In the genomic region with DNA sequence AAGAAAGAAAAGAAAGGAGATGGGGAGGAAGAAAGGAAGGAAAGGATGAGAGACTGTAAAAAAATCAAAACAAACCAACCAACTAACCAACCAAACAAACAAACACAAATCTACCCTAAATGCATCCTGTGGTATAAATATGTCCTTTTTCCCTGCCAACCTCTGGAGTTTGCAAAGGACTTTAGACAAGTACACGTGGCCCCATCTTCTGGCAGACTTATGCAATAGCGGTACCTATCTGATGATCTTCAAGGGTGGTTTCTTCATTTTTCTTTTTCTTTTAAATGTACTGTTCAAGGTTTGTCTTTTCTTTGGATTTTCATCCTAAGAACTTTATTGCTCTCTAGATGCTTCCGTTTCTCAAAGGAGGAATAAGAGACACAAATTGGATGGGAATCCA, we compare ENCODE assay signal across 9 mouse cellular contexts.
DNase-seq lines count a peak whose midpoint lies in the region; ATAC-seq and TF ChIP-seq lines count a peak whose summit lies in the region.
"Had no signal": no experiment of that assay in that cellular context is flagged by ENCODE, and none has a peak within 500 bp of the region (broad histone marks: within the 10 kb centered on the region; RNA-seq: fewer than 3 reads in every experiment).

No protein-coding gene starts in this region.

- 34% methylated on average over 3 of the region's 3 CpGs for WGBS in kidney, adult 2 months
- WGBS in kidney, embryonic 14.5 days = 48% methylated on average over 3 of the region's 3 CpGs
- 49% methylated on average over 3 of the region's 3 CpGs for WGBS in midbrain, embryonic 16.5 days

- H3K27me3 ChIP-seq in kidney, adult 2 months (replicated peaks; ENCODE audit: control insufficient read depth, insufficient read depth, low read length) = no peaks in the 10 kb centered on the region
- no peaks in the 10 kb centered on the region for H3K27me3 ChIP-seq in kidney, embryonic 14.5 days (ENCODE audit: control insufficient read depth, insufficient read depth, low read length)
- no peaks in the 10 kb centered on the region for H3K27me3 ChIP-seq in midbrain, embryonic 16.5 days (ENCODE audit: control insufficient read depth, insufficient read depth, low read depth, low read length)
- H3K27me3 ChIP-seq: embryonic facial prominence, embryonic 15.5 days; limb, embryonic 13.5 days had no signal

- ATAC-seq in kidney, embryonic 14.5 days (ENCODE audit: low FRiP score, low TSS enrichment) = no peak
- ATAC-seq in midbrain, embryonic 16.5 days = no peak

- H3K27ac ChIP-seq in kidney, adult 2 months (ENCODE audit: insufficient read depth, low read depth, low read length) = no peak overlapping the region
- H3K27ac ChIP-seq in kidney, embryonic 14.5 days (ENCODE audit: low read depth, low read length) = no peak overlapping the region
- H3K27ac ChIP-seq in midbrain, embryonic 16.5 days (ENCODE audit: low read length) = no peak overlapping the region
- H3K27ac ChIP-seq: embryonic facial prominence, embryonic 15.5 days; limb, embryonic 13.5 days had no signal

- no peak overlapping the region for H3K4me2 ChIP-seq in kidney, embryonic 14.5 days (replicated peaks; ENCODE audit: low read depth, low read length)
- H3K4me2 ChIP-seq in midbrain, embryonic 16.5 days (ENCODE audit: low read length) = no peak overlapping the region
- H3K4me2 ChIP-seq: embryonic facial prominence, embryonic 15.5 days; limb, embryonic 13.5 days had no signal

- no peaks in the 10 kb centered on the region for H3K36me3 ChIP-seq in kidney, adult 2 months (ENCODE audit: control insufficient read depth, insufficient read depth, low read length)
- no peaks in the 10 kb centered on the region for H3K36me3 ChIP-seq in kidney, embryonic 14.5 days (ENCODE audit: control insufficient read depth, insufficient read depth, low read length)
- H3K36me3 ChIP-seq in midbrain, embryonic 16.5 days (ENCODE audit: control insufficient read depth, insufficient read depth, low read length) = no peaks in the 10 kb centered on the region
- H3K36me3 ChIP-seq: embryonic facial prominence, embryonic 15.5 days; limb, embryonic 13.5 days had no signal

- no peak overlapping the region for H3K4me3 ChIP-seq in kidney, adult 2 months (ENCODE audit: insufficient read depth, low read depth, low read length)
- H3K4me3 ChIP-seq in kidney, embryonic 14.5 days (ENCODE audit: low read length) = no peak overlapping the region
- no peak overlapping the region for H3K4me3 ChIP-seq in midbrain, embryonic 16.5 days (ENCODE audit: low read depth, low read length)
- H3K4me3 ChIP-seq: embryonic facial prominence, embryonic 15.5 days; limb, embryonic 13.5 days had no signal

- peak; percentile 20; the same call in 1 of the 2 replicates for TF ChIP-seq CTCF in kidney, adult 2 months (conservative IDR thresholded peaks at IDR 0.05; ENCODE audit: insufficient read depth, insufficient read length, low read depth, low read length)

- no peaks in the 10 kb centered on the region for H3K9me3 ChIP-seq in kidney, embryonic 14.5 days (ENCODE audit: control insufficient read depth, low read length)
- no peaks in the 10 kb centered on the region for H3K9me3 ChIP-seq in midbrain, embryonic 16.5 days (replicated peaks; ENCODE audit: control insufficient read depth, low read length, poor library complexity, severe bottlenecking)
- H3K9me3 ChIP-seq: embryonic facial prominence, embryonic 15.5 days; limb, embryonic 13.5 days had no signal

- H3K4me1 ChIP-seq in kidney, adult 2 months (ENCODE audit: control insufficient read depth, insufficient read depth, low read length) = peaks cover 5% of the 10 kb centered on the region; the same call in 1 of the 2 replicates
- no peaks in the 10 kb centered on the region for H3K4me1 ChIP-seq in kidney, embryonic 14.5 days (ENCODE audit: control insufficient read depth, insufficient read depth, low read length)
- H3K4me1 ChIP-seq in midbrain, embryonic 16.5 days (ENCODE audit: control insufficient read depth, insufficient read depth, low read length) = no peaks in the 10 kb centered on the region; the same call in 1 of the 2 replicates

- TF ChIP-seq POLR2A in kidney, adult 2 months (IDR thresholded peaks at IDR 0.05; ENCODE audit: low read depth, low read length) = no peak

- no peak overlapping the region for H3K9ac ChIP-seq in kidney, embryonic 14.5 days (ENCODE audit: low read depth, low read length)
- H3K9ac ChIP-seq in midbrain, embryonic 16.5 days (ENCODE audit: low read depth, low read length) = no peak overlapping the region
- H3K9ac ChIP-seq: embryonic facial prominence, embryonic 15.5 days; limb, embryonic 13.5 days had no signal

- DNase-seq in kidney, adult 2 months = peak; percentile 56
- DNase-seq in CD4-positive helper T cell, adult 2 months (ENCODE audit: low read depth, low spot score) = peak; percentile 23
- peak; percentile 52 for DNase-seq in MEL-GATA-1-ER (ENCODE audit: extremely low read depth, low read depth)
- peak; percentile 81 for DNase-seq in embryo, embryonic 11 days
- peak; percentile 47 for DNase-seq in lung, postnatal 36 days

Comparison
In these comparisons a context has a peak if more than half of its experiments do, and no peak if none do; other contexts are left out.
1. DNase-seq: peak in every context shown above with its lines; median percentile 81 in embryo, embryonic 11 days; 56 in kidney, adult 2 months; 52 in MEL-GATA-1-ER; 47 in lung, postnatal 36 days; 23 in CD4-positive helper T cell, adult 2 months.